Mouse (Mus musculus): ENCODE results near the gene Rac2.
A peak's percentile ranks its signal among the peaks of the same experiment; 100 is the strongest.

The Rac2 gene

DNA sequence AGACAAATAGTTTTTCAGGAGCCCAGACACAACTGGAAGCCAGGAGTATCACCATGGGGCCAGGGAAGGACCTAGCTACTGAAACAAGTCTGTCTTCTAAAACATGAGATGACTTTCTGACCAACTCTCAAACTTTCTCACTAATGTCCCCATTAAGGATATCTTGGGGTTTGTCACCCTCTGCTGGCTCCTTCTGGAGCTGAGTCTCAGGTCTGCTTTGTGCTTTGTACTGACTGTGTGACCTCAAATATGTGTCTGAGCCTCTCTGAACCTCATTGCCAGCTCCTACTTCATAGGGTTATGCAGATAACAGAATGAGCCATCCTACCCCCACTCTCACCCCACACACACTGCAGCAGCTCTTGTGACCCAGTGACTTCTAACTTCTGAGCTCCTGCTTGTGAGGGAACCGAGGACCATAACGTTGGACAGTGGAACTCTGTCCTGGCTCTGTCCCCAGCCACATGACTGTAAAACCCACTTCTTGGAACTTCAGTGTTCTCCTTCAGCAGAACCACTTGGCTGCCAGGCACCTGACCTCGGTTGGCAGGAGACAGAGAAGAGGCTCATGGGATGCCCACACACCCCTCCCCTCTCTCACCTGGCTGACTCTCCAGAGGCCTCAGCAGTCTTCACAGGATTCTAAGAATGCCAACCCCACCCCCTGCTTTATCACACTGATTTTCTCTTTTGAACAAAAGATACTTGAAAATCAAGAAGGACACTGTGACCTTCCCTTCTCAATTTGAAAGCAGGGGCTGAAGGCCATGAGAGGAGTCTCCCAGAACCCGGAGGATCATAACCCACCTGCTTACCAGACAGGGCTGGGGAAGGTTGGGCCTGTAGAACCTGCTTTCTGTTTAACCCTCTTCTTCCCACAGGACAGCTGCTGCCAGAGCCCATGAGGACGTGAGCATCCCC lies 24.9 kb downstream of the Rac2 start:
- DNase-seq (ENCODE audit: low read depth, low spot score): no peak

DNA sequence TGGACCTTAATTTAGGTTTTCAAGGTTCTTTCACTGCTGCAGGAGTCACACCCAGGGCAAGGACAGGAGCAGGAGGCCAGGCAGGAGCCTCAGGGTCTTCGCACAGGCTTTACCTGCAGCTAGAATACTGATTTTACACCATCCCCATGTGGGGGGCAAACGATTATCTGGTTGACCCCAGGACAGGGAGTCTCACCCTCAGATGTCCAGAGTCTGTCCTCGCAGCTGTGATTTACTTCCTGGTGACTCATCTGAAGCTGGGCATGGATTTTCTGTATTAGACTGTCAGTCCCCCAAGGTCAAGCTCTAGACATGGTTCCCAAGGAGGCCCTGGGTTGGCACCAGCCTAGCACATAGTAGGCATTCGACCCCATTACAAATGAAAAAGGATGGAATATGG lies 26.5 kb downstream of the Rac2 start:
- no peak for DNase-seq (ENCODE audit: low read depth, low spot score)

DNA sequence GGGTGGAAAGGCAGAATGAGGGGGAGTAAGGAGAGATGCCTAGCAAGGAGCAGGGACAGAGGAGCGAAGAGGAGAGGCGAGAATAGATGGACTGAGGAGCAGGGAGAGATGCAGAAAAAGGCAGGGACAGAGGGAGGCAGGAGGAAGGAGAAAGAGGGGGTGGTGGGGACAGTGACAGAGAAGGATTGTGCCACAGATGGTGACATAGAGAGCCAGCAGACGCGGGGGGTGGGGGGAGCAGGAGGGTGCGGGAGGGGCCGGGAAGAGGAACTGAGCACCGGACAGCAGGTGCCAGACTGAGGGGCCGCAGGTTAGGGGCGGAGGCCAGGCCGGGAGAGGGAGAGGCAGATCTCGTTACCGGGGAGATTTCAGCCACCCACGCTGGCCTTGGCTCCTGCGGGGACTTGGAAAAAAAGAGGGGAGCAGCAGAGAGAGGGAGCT lies 28.0 kb downstream of the Rac2 start, which contains the start of gene Sstr3:
Gene Sstr3, minus strand, starts transcription at position 125 of the 441 bp plus-strand sequence.
- DNase-seq (ENCODE audit: low read depth, low spot score): no peak

DNA sequence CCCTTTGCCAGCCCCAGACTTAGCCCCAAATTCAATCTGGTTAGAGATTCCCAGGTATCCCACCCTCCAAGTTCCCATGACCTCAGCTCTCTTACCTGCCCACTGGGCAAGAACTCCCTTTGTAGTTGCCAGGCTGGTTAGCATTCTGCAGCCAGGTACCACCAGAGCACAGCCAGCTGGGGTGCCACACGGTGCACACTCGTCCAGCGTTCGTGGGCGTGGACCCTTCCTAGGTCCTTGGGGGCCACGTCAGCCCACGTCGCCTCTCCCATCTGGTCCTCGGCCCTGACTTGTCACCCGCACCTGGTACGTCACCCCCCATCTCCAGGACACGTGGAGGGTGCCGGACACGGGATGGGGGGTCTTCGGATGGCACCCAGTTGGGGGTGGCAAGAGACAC lies 28.5 kb downstream of the Rac2 start:
- no peak for DNase-seq (ENCODE audit: low read depth, low spot score)

DNA sequence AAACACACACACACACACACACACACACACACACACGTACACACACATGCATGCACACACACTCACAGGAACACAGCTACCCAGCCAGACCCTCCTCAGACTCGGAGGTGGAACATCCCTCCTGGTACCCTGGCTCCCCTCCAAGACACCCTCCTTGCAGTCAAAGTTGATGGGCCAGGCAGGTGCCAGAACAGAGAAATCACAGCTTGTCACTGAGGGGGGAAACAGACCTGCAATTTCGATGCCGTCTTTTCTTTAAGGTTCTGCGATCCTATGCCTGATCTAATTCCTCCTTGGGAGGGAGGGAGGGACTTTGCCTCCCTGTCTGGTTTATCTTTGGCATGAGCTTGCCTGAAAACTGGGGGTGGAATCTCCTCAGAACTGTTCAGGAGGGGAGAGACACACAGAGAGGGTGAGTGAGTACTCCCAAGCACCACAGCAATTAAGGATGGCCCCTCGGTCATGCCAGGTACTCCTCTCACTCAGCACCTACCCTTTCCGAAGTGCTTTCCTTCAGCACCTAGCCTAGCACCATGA lies 29.7 kb downstream of the Rac2 start:
- no peak for DNase-seq (ENCODE audit: low read depth, low spot score)

DNA sequence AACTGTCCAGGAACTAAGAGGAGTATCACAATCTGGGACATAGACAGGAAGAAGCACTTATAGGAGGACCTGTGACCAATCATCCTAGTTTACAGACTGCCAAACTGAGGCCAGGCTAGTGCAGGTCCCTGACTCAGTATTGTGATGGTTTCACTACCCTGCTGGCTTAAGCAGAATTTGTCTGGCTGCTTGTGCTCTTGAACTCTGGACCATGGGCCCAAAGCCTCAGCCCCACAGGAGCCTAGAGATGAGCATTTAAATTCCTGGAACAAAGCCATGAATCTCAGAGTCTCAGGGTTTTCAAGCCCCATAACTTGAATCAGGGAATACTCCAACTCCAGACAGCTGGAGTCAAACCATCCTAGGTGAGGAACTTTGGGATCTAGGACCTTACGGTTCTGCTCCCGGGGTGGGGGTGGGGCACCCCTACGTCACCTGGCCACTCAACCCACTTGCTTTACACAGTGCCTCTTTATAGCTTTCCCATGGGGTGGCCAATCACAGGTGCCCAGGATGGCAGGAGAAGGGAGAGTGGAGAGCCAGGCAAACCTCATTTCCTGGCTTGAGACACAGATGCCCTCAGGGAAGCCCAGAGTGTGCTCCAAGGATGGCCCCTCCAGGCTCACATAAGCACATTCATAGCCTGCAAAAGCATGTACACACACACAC lies 30.4 kb downstream of the Rac2 start:
- DNase-seq (ENCODE audit: low read depth, low spot score): no peak

DNA sequence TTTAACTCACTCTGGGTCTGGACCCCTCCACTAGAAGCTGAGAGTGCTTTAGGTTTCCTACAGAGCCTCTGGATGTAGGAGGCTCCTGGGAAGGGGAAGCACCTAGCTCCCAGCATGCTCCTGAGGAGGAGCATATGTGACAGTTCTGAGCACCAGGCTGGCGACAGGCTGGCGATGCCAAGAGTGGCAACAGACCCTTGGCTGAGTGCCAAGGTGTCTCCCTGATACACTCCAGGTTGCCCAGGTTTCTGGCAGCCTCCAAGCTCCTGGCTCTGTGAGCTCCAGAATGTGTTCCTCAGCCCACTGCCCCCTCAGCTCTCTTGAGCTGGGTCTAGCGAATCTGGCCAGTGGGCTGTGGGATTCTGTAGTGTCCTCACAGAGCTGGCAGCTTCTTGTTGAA lies 31.0 kb downstream of the Rac2 start:
- DNase-seq (ENCODE audit: low read depth, low spot score): no peak

DNA sequence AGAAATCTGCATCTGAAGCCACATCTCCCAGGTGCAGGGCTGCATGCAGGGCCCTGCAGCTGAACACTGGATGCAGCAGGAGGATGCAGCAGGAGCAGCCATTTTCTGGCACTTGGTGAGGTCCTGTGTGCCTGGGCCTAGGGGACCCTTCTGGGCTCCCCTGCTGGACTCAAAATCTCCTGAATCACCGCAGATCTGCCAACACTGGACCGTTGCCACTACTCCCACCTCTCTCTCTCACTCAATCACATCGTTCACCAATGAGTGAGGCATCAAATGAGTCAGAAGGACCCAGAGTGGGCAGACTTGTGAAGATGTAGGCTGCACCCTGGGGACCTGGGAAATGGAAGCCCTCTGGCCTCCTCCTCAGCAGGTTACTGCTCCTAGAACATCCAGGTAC lies 31.5 kb downstream of the Rac2 start:
- no peak for DNase-seq (ENCODE audit: low read depth, low spot score)

DNA sequence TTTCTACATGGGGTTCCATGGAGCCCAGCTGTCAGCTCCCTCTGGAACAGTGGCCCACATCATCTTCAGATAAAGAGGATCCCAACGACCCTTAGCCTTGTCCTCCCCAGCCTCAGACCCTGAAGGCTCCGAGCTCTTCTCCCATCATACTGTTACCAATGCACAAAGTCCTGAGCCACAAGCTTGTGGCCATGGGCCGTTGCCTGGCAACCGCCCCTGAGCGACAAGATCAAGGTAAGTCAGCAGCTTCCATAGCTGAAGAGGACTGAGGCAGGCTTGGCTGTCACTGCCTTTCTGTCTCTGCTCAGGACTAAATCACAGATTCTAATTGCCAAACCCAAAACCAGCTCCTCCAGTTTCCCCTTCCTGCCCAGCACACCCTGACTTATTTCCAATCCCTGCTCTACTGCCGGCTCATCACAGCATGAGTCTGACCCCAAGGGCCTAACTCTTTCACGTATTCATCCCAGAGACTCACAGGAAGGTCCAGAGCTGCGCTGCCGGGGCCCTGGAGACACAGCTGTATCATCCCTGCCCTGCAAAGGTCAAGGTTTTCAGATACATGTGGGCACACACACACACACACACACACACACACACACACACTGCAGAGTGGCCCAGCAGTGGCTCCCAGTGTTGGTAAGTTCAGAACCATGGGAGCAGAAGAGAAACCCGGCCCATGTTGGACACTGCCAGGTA lies 36.7 kb downstream of the Rac2 start:
- DNase-seq (ENCODE audit: low read depth, low spot score): no peak

DNA sequence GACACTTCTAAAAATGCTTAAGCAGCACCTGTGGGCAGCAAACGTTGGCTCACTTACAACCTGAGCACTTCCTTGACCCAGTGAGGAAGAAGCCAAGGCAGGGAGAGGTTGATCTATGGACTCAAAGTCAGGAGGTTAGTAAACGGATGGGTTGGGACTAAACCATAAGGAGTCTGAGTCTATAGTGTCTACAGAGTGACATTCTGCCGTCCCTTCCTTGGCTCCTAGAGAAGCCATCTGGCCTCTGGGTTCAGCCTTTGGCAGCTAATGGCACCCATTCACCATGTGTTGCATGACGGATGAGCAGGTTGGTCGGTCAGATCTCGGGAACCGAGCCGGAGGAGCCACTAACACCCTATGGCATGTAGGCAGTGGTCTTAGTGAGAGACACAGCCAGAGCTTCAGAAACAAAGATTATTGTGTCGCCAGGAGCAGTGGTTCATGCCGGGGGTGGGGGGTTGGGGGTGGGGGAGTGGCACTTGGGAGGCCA lies 39.2 kb downstream of the Rac2 start:
- no peak for DNase-seq (ENCODE audit: low read depth, low spot score)

DNA sequence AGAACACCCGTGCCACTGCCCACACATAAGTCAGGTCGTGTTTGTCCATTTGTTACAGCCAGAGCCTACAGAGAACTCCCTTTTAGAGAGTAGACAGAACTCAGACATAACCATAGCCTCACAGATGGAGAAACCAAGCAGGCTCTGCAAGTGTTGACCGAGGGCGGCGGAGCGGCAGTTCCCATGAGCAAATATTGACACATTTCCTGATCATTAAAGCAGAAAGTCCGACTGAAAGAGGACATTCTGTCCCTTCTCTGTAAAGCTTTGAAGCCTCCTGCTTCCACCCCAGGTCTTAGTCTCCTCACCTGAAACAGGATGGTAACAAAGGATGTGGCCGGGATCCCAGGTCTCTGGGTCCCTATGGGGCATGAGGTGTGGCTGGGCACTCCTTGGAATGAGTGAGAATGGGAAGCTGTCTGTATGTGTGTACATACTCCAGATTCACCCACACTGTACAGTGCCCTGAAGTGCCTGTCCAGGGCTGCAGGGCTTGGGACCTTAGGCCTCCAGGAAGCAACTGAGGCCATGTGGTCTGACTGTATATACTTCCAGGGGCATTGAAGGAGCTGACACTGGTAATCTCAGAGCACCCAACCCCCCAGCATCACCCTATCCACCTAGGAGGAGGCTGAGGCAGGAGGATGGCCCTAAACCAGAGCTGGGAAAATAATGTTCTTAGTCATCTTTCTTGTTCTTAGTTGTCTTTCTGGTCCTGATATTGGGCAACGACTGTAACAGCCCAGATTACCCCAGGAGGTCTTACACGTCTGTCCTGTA lies 39.8 kb downstream of the Rac2 start:
- no peak for DNase-seq (ENCODE audit: low read depth, low spot score)

DNA sequence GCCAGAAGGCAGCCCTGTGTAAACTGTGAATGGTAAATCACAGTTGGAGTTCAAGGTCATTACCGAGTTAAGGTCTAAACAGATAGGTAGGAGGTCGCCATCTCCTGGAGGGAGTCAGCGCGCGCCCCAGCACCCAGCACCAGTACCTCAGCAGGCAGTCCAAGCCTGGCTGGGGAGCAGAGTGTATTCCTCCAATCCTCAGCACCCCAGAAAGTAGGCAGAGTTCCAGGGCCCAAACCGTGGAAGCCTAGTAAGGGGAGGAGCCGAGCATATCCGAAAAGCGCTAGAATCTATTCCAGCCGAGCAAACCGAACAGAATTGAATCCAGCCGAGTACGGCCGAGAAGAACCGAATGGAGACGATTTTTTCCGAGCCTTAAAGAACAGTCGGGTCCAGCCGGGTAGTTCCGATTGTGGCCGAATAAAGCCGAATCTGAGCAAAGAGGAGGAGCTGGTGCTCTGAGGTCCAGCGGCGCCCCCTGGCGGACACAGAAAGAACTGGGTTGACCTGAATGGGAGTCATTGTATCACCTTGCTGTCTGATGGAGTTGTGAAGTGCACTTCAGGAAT lies 40.6 kb downstream of the Rac2 start:
- DNase-seq (ENCODE audit: low read depth, low spot score): peak; percentile 99

DNA sequence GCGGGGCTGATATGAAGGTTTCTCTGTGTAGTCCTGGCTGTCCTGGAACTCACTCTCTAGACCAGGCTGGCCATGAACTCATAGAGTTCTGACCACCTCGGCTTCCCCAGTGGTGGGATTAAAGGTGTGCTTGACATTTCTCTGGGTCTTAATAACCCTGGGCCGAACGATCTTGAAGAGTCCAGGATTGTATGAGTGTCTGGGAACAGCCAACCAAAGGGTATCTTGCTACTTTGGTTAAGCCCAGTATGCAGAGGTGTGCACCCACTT lies 41.2 kb downstream of the Rac2 start:
- no peak for DNase-seq (ENCODE audit: low read depth, low spot score)

DNA sequence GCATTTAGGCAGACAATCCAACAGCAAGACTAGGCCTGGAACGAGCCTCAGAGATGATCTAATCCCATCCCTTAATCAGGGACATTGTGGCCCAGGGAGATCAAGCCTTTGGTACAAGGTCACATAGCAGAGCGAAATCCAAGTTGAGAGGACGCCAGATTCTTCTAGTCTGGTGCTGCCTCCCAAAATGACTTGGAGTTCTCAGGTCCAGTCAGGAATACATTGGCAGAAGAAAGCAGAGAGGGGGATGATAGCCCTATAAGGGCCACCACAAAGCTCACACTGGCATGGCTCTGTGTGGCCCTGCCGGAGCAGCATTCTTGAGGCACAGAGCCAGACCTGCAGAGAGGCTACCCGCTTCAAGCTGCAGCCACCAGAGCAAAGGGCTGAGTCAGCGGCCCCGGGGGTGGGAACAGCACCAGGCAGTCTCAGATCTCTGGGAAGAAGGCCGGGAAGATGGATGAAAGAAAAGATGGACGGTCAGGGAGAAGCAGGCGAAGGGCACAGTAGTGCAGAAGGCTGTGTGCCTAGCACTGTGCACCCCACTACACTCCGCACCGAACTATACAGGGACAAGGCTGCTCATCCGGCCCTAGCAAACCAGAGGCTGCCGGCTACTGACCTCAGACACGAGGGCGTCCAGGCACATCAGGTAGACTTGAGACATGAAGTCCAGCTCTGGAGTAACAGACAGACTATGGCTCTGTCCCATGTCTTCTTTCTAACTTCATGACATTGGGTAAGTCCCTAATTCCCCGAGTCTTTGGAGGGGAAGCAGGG lies 41.7 kb downstream of the Rac2 start, which contains the start of gene C1qtnf6:
Gene C1qtnf6, minus strand, starts transcription at position 746 of the 780 bp plus-strand sequence.
- DNase-seq (ENCODE audit: low read depth, low spot score): no peak

DNA sequence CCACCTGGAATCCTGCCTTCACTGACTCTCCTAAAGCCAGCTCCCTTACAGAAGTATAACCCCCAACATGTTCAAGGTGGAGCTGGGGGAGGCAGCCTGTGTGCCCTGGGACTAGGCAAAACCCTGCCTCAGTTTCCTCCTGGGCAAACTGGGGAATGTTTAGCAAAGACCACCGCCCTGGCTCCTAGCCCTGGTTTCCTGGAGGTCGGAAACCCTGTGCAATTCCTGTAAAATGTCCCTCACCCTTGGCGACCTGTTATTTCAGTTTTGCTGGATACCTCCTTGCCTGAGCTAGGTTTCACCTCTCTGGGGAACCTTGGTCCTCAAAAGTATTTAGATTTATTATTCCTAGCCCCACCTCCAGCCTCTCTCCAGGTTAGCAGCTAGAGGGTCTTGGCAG lies 42.4 kb downstream of the Rac2 start:
- no peak for DNase-seq (ENCODE audit: low read depth, low spot score)

DNA sequence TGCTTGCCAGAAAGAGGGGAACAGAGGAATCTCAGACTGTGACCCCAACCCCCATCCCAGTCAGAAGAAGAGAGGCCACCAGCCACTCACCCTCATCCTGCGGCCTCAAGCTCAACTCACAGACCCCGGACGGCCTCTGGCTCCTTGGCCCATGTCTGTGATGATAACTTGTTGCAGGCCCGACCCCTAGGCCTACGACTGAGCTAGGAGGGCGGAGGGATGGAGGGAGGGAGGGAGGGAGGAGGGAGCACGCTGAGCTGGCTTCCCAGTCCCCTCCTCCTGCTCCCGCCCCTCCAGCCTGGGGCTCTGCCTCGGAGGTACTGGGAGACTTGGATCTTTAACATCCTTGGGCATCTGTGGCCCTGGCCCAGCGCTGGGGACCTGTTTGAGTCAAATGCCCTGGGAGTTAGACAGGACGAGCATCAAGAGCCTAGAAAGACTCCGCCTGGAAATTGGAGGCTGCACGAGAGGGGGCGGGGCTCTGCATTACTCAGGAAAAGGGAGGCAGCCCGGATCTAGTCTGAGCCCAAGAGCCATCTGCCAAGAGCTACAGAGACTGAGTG lies 43.1 kb downstream of the Rac2 start:
- DNase-seq (ENCODE audit: low read depth, low spot score): peak; percentile 53

DNA sequence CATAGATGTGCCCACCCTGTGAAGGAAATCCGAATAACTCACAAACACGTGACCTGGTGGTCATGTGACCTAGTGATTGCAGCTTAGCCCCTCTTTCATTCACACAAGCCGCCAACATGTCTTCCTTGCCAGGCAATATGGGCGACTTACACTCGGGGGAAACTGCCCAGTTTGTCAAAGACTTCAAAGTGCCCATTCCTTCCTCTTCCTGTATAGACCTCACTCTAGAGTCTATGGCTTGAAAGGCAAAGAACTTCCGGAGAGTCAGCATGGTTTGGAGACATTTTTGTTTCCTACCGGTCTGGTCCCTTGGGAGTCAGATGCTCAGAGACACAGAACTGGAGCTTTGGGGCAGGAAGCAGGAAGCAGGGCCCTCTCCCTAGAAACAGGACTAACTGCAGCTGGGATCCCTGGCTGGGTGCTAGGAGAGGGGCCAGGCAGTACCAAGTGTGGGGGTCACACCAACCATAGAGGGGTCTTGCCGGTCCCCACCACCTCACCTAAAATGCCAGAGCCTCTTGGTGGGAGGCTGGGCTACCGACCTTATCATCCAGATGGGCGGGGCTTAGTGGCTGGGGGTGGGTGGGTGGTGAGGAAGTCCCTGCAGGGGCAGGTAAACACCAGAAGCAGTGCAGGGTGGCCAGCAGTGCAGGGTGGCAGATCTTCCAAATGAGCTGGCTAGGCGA lies 43.7 kb downstream of the Rac2 start:
- no peak for DNase-seq (ENCODE audit: low read depth, low spot score)

DNA sequence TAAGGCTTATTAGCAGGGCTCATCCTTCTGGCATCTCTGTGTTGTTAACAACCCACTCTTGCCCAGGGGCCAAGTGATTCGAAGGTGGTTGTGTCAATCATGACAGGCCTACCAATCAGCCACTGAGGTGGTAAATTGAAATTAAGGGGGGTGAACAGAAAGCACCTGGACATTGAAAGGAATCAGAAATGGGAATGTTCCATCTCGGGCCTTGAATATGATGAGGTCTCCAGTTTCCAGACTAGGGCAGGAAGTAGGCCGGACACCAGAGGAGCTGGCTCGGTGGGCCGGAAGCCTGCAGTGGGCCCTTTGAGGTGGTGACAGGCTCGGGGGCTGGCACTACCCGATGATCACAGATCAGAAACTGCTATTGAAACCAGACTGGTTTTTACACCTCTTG lies 44.6 kb downstream of the Rac2 start:
- DNase-seq (ENCODE audit: low read depth, low spot score): no peak

DNA sequence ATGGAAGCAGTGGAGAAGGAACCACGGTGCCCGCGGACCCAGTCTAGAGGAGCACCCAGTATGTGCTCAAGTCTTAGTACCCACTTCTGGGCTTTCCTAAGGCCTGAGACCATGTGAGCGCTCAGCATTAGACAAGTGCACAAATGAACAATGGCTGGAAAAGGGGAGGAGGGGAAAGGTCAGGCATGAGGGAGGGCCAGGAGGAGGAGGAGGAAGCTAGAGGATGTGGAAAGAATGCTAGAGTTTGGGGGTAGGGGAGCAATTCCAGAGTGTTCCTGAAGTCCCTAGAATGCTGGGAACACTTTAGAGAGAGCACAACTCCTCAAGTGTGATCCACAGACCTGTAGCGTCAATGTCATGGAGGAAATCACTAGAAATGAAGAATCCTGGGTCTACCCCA lies 48.4 kb downstream of the Rac2 start:
- no peak for DNase-seq (ENCODE audit: low read depth, low spot score)
